Mouse (Mus musculus): ENCODE data around the gene Efhc1. TPM values are rescaled to one million over a fixed set of nuclear protein-coding genes. Genes with fewer than 3 reads are reported as not detected.
A peak's percentile ranks its signal among the peaks of the same experiment; 100 is the strongest.

Gene Efhc1
- total RNA-seq, 2 experiments from 2014 or later: 0.14 to 0.33 TPM

DNA sequence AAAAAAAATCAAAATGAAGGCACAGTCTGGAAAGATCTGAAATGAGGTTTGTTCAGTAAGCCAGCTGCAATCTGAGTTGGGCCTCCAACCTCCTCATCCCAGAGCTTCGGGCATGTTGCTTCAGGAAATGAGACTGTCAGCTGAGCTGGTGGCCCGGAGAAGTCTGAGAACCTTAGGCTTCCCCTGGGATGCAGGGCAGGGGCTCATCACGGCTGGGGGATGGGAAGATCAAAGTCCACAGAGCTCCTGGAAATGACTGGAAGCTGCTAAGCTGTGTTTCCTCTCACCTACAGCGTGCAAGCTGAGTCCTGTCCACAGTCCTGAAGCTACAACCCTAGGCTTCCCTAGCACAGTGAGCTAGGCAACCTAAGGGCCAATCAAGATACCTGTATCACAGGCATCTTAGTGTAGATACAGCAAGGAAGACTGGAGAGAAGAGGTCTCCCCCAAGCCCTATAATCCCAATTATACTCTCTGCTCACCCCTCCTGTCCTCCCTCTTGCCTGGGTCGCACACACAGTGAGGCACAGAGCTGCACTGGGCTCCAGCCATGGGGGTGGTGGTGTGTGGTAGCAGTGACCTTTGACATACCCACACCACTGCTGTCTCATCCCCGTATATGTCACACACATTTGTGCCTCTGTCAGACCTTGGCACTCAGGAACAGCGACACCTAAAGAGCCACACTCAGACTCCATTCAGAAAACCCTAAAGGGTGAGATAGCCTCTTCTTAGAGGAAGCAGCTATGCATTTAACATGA, 56.7 kb downstream of the Efhc1 start:
- no peak for DNase-seq (ENCODE audit: low spot score)

DNA sequence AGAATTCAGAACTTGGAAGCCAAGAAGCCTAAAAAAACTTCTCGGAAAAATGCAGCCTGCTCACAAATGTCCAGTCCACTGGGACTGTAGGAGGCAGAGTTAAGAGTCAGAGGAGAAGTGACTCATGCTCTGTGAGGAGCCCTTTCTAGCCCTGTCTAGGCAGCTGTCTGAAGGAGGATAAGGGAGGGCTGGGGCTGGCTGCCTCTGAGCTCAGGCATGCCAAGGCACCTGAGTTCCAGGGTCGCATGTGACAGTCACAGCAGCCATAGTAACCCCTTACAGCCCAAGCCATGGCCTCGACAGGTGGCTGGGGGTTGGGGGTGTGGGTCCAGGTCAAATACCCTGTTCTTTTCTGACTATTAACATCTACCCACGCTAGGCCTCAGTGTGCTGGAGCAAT, 57.5 kb downstream of the Efhc1 start:
- DNase-seq (ENCODE audit: low spot score): peak; percentile 61

DNA sequence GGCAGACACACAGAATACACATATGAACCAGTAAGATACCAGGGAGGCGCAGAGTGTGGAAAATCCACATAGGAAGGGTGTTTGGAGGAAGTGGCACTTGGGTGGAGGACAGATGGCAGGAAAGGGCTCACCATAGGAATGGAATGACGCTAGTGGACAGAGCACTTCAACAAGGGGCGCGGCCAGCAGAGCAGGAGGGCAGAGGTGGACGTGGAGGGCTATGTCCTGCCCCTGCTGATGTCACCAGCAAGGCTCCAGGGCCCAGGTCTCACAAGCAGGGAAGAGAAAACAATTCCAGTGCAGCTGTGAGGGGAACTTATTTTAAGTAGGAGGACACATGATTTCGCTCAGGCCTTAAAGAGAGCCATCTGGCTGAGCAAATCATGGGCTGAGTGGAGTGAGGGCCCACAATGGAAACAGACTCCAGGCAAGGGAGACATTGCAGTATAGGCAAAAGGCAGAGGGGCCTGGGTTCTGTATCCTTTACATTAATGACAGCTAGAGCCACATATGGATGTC, 58.9 kb downstream of the Efhc1 start:
- no peak for DNase-seq (ENCODE audit: low spot score)

DNA sequence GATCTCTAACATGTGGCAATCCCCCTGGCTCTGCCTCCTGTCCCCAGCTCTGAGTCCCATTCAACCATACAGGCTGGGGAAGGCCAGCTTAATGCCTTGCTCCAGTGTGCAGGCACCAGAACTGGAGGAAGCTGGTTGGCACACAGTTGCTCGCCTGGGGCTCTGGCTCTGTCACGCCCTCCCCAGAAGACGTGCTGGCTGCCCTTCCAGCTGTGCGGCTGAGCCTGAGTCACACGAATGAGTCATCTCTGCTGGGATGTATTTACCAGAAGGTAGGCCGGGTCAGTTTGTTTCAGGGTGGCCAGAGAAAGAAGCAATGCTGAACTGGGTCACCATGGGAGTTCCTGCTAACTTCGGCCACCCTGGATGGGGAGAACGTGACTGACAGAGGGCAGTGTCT, 63.0 kb downstream of the Efhc1 start:
- DNase-seq (ENCODE audit: low spot score): peak; percentile 80

GRCm38 (mm10) chr1:21023101-21023500, 71.7 kb downstream of the Efhc1 start:
- no peak for DNase-seq (ENCODE audit: low spot score)

GRCm38 (mm10) chr1:21025203-21025602, 73.8 kb downstream of the Efhc1 start:
- DNase-seq (ENCODE audit: low spot score): no peak

GRCm38 (mm10) chr1:21026534-21026933, 75.1 kb downstream of the Efhc1 start:
- DNase-seq (ENCODE audit: low spot score): no peak

- DNase-seq (ENCODE audit: low spot score): no peak
Observed at GRCm38 (mm10) chr1:21029000-21029399, 77.6 kb downstream of the Efhc1 start.

- no peak for DNase-seq (ENCODE audit: low spot score)
Observed at GRCm38 (mm10) chr1:21031650-21032049, 80.2 kb downstream of the Efhc1 start.

DNA sequence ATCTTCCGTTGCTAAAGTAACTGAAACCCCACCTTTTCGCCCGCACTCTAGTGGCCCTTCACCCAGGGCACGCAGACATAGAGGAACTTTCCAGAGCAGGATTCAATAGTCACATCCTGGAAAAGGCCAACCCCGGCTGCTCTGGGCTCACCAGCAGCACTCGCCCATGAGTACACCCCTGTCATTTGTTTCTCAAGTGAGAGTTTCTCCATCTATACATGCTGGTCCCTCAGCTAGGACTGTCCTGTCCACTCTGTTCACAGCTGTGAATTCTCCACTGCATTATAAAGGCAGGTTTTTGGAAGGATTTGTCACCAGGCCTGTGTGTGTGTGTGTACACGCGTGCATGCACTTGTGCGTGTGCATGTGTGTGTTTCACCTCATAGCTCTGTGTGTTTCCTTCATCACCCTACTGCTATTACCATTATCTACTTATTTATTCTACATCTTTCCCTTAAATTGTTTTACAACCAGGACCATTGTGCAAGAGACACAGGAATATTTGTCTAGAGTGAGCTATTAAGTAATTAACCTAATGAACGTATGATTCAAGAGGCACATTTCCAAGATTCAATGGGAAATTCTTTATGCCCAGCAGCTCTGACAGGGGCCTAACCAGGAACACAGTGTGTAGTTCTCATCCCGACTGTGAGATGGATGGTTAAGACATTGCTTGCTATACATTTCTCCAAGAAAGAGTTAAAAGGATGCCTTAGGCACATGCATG, 81.8 kb downstream of the Efhc1 start:
- DNase-seq (ENCODE audit: low spot score): no peak

- no peak for DNase-seq (ENCODE audit: low spot score)
Observed at GRCm38 (mm10) chr1:21033792-21034119, 82.3 kb downstream of the Efhc1 start.

DNA sequence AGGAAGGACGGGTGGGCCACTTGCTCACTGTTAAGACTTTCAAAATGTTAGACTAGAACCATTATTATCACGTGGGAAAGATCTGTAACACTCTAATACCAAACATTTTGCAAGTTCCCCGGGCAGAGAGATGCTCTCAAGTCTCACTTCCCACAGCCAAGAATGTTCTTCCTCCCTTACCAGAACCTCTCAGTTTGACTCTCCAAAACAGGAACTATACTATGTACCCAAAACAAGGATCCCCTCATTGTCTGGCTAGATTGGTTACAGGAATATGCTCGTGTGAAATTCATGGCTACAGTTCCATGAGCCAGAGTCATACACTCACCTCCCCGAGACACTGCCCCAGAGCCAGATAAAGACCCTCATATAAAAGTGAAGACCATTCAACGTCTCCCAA, 84.5 kb downstream of the Efhc1 start:
- DNase-seq (ENCODE audit: low spot score): no peak

DNA sequence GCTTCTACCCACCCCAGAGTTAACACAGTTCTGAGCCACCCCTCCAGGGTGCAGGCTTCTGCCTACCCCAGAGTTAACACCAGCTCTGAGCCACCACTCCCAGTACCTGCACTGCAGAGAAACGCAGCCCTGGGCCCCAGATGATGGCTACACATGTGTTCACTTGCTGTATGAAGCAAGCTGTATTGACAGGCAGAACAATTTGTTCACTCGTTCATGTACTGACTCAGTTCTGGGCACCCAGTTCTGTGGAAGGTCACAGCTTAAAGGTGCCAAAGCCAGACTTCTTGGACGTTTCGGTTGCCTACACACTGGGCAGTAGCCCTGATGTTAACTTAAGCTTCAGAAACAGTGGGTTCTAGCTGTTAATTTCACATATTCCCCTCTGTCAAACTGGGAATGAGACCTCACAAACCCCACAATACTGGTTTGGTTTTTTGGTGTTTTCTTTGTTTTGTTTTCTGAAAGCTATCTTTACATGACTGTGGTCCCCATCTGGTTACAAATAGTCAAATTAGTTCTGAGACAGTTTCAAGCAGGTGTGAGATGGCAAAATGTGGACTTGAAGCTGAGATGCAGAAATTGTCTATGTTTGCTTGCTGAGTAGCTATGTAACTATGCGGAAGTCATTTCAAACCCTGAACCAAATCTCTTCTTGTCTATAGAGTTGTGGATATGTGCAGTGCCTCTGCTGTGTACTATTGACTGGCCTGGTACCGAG, 86.6 kb downstream of the Efhc1 start:
- no peak for DNase-seq (ENCODE audit: low spot score)

DNA sequence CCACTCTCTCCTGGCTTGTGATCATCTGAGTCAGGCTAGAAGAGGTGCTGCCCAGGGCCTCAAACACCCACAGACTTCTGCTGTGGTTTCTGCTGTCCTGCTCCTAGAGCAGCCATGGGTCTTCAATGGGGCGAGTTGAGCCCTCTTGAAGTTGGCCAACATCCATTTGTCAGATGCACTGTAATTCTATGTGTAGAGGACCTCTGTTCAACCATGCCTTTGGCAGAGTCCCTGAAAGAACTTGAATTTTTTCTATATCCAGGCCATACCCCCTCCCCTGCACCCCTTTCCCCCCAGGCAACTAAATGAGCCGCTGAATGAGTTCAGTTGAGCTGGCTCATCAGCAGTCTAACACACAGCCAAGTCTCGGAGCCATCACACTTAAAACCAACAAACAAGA, 88.1 kb downstream of the Efhc1 start:
- no peak for DNase-seq (ENCODE audit: low spot score)

GRCm38 (mm10) chr1:21040173-21040572, 88.7 kb downstream of the Efhc1 start:
- no peak for DNase-seq (ENCODE audit: low spot score)

Other genes starting within 250 kb of the Efhc1 start
- not detected for gene Il17a, start 220.7 kb upstream of the Efhc1 start, total RNA-seq (2021)
- not detected for gene Il17f, start 161.0 kb upstream of the Efhc1 start, total RNA-seq (2021)
- gene Mcm3, start 131.3 kb upstream of the Efhc1 start, total RNA-seq (2021): 1 to 10 TPM; 2.6 to 2.7 TPM
- under 1 TPM; 0.73 to 0.76 TPM for gene Paqr8, start 61.0 kb upstream of the Efhc1 start, total RNA-seq (2021)
- gene Tram2, start 127.6 kb downstream of the Efhc1 start, total RNA-seq (2021): 1 to 10 TPM; 2.4 to 2.5 TPM

Data from gastrocnemius, adult 18-20 months (tissue).